Mouse (Mus musculus) midbrain, embryonic 13.5 days (tissue): ENCODE data around the gene Gm8113. TPM values are rescaled to one million over a fixed set of nuclear protein-coding genes. Genes with fewer than 3 reads are reported as not detected.
"Not testable (repeated sequence)": the region's sequence is repeated elsewhere in the genome, so short reads cannot be mapped to it uniquely, and the experiment has no call there.

ENCODE experiments used
- ATAC-seq: fragments of 200-750 bp; cut with Nextera tagmentation; 2 replicates; pipeline ENCODE4 v1.8.0; 2017; ENCODE audit warnings: mild to moderate bottlenecking, moderate TSS enrichment, moderate library complexity
- H3K27ac ChIP-seq: fragments of 300-500 bp; sonication (generic); 2 replicates; pipeline ENCODE4 v1.5.1; 2015; ENCODE audit warnings: inconsistent platforms, mild to moderate bottlenecking, moderate library complexity
- H3K27me3 ChIP-seq: fragments of 300-500 bp; sonication (generic); 2 replicates; pipeline ENCODE4 v1.6.1; 2015; ENCODE audit warnings: mild to moderate bottlenecking, inconsistent platforms
- H3K36me3 ChIP-seq: fragments of 300-500 bp; sonication (generic); 2 replicates; pipeline ENCODE4 v1.6.1; 2015; ENCODE audit warnings: mild to moderate bottlenecking, inconsistent platforms
- H3K4me1 ChIP-seq: fragments of 300-500 bp; sonication (generic); replicated peaks from 2 replicates; pipeline ENCODE4 v1.6.1; 2015; ENCODE audit warnings: inconsistent platforms
- H3K4me2 ChIP-seq: fragments of 300-500 bp; sonication (generic); replicated peaks from 2 replicates; pipeline ENCODE4 v1.6.1; 2015; ENCODE audit warnings: moderate library complexity, mild to moderate bottlenecking, inconsistent platforms
- H3K4me3 ChIP-seq: fragments of 300-500 bp; sonication (generic); replicated peaks from 2 replicates; pipeline ENCODE4 v1.5.1; 2015; ENCODE audit warnings: mild to moderate bottlenecking, inconsistent platforms
- H3K9ac ChIP-seq: fragments of 300-500 bp; sonication (generic); replicated peaks from 2 replicates; pipeline ENCODE4 v1.6.1; 2015; ENCODE audit warnings: mild to moderate bottlenecking, inconsistent platforms
- H3K9me3 ChIP-seq: fragments of 300-500 bp; sonication (generic); 2 replicates; pipeline ENCODE4 v1.6.1; 2016; ENCODE audit warnings: mild to moderate bottlenecking, inconsistent platforms
- WGBS: fragments of 180-500 bp; shearing (Covaris S2); methylation state at CpG from one replicate; pipeline ENCODE4 v1.1.7; 2015; 5-methylcytosine and 5-hydroxymethylcytosine counted together
- polyA plus RNA-seq: library from polyadenylated mRNA; unstranded; fragments of >200 nt; fragmentation: Nextera tagmentation; extraction: Ambion mirVana; gene quantifications from 2 replicates; pipeline ENCODE4 v1.2.1, GENCODE M21; 2015

The Gm8113 gene
- 4.5 and 4.9 TPM in 2 replicates for polyA plus RNA-seq

- ATAC-seq, result peak; percentile 96
- H3K4me3 ChIP-seq, result peak within 1 kb of the TSS; percentile 49
Measured at GRCm38 (mm10) chr14:43924688-43925403, at the start of gene Gm8113. TSS of gene Gm8113 (plus strand) at chr14:43925390.

DNA sequence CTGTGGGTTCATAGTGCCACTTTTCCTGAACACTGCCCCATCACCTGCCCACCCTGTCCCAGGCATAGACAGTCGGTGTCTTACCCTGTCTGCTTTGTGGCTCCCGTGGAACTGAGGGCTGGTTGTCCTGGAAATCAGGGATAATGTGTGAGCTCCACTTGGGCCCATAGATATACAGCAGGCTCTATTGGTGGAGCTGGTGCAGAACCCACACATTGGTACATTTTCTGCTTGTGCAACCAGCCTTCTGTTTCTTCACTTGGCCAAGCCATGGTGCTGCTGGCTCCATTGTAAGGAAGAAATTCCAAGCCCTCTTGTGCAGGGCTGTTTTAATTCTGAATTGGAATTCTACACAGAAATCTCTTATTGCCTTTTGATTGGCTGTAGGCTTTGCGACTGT, 49.8 kb upstream of the Gm8113 start, which contains the start of gene Ear1:
Ear1 (minus strand) TSS at position 101 of the 400 bp plus-strand sequence.
- not testable (repeated sequence) for H3K9ac ChIP-seq, H3K4me3 ChIP-seq, H3K4me1 ChIP-seq, H3K27ac ChIP-seq, ATAC-seq, H3K4me2 ChIP-seq, H3K36me3 ChIP-seq, H3K27me3 ChIP-seq, H3K9me3 ChIP-seq
- 95% methylated on average over 3 of the region's 3 CpGs for WGBS

More at GRCm38 (mm10) chr14:43924688-43925403, at the start of gene Gm8113:
- H3K4me2 ChIP-seq, result peak within 1 kb of the TSS; percentile 53
- H3K9ac ChIP-seq, result peak within 1 kb of the TSS; percentile 59
- H3K9me3 ChIP-seq, H3K4me1 ChIP-seq, H3K27me3 ChIP-seq, H3K36me3 ChIP-seq: not testable (repeated sequence)
- WGBS, result 7% methylated on average over 10 of the region's 10 CpGs
- peak within 1 kb of the TSS; percentile 78 for H3K27ac ChIP-seq

GRCm38 (mm10) chr14:43877789-43878188, 47.4 kb upstream of the Gm8113 start:
- H3K27ac ChIP-seq, H3K27me3 ChIP-seq, H3K9ac ChIP-seq, H3K4me3 ChIP-seq, ATAC-seq, H3K36me3 ChIP-seq, H3K9me3 ChIP-seq, H3K4me1 ChIP-seq, H3K4me2 ChIP-seq: not testable (repeated sequence)
- 62% methylated on average over 1 of the region's 2 CpGs for WGBS

DNA sequence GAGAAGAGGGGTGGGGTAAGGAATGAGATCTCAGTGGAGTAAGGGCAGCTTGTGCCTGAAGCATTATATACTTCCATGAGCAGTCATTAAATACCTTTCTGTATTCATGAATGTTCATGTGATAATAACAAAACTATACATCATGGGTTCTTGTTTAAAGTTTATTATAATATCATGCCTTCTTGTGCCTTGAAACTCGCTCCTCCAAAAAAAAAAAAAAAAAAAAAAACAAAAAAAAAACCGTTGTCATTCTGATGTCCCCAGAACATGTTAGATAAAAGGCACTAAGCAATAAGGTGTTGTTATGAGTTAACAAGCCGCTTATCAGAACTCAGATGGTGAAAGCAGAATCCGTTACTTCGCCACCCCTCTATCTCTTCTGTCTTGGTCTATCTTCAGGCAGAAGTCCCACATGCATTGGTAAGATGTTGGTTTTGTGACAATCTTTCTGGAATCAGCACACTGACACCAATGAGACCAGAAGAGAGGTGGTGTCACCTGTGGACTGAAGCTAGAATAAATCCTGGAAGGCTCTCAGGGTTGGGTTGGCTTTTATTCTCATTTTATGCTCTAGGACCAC, 45.1 kb upstream of the Gm8113 start:
- H3K27ac ChIP-seq, H3K9ac ChIP-seq, H3K4me2 ChIP-seq, ATAC-seq, H3K4me3 ChIP-seq, H3K36me3 ChIP-seq, H3K9me3 ChIP-seq, H3K4me1 ChIP-seq, H3K27me3 ChIP-seq: not testable (repeated sequence)
- 89% methylated on average over 5 of the region's 5 CpGs for WGBS

DNA sequence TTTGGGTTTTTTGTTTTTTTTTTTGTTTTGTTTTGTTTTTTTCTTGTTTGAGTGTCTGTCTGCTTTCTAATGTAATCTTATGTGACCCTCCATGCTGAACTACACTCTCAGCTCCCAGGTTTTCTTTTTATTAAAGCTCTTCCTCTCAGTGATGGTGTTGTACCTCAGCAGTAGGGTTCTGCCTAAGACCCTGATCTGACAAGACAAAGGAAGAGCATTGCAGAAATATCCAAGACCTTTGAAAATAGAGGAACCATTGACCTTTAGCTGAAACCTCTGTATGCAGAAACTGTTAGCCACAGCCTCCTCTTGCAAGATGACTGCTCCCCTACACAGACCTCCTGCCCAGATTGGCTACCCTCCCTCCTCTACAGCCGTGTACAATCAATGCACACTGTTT, 39.0 kb upstream of the Gm8113 start:
- ATAC-seq, H3K4me1 ChIP-seq, H3K9me3 ChIP-seq, H3K9ac ChIP-seq, H3K27me3 ChIP-seq, H3K4me3 ChIP-seq, H3K36me3 ChIP-seq, H3K4me2 ChIP-seq, H3K27ac ChIP-seq: not testable (repeated sequence)
- 57% methylated on average over 1 of the region's 1 CpGs for WGBS

- 93% methylated on average over 1 of the region's 1 CpGs for WGBS
- H3K27me3 ChIP-seq, H3K4me2 ChIP-seq, H3K36me3 ChIP-seq, H3K27ac ChIP-seq, H3K9ac ChIP-seq, H3K9me3 ChIP-seq, H3K4me3 ChIP-seq, H3K4me1 ChIP-seq, ATAC-seq: not testable (repeated sequence)
Measured at GRCm38 (mm10) chr14:43891288-43891687, 33.9 kb upstream of the Gm8113 start.

DNA sequence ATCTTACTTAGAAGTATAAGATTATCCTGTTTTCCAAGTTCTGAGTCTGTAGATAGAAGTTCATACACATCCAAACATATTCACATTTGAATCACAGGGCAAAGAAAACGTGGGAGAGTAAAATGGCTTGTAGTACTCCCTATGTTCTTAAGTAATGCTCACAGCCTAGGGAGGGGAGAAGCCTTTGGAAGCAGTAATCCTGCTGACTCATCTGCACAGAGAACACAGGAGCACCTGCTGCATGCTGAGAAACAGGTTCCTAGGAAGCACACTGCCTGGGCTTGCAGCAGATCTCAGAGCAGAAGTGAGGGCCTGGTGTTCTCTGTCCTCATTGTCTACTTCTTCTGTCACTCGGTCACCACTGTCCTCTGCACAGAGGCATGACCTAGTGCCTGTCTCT, 29.8 kb upstream of the Gm8113 start:
- not testable (repeated sequence) for H3K4me3 ChIP-seq, H3K9ac ChIP-seq, H3K4me2 ChIP-seq, H3K36me3 ChIP-seq, H3K27ac ChIP-seq, H3K27me3 ChIP-seq, H3K9me3 ChIP-seq, H3K4me1 ChIP-seq, ATAC-seq
- WGBS, result 21% methylated on average over 1 of the region's 2 CpGs

DNA sequence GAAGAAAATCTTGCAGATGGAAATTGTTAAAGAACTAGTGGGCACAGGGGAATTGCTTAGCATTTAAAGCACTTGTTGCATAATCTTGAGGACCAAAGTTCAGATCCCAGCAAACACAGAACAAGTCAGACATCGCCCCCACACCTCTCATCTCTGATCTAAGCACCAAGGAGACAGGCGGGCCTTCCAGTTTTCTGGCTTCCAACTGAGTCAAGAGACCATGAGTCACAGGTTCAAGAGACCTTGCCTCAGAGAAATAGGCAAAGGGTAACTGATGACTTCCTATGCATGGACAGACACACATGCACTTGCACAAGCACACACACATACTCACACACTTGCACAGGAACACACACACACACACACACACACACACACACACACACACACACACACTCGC, 26.6 kb upstream of the Gm8113 start:
- not testable (repeated sequence) for H3K4me1 ChIP-seq, H3K4me3 ChIP-seq, H3K36me3 ChIP-seq, ATAC-seq, H3K9me3 ChIP-seq, H3K9ac ChIP-seq, H3K27me3 ChIP-seq, H3K27ac ChIP-seq, H3K4me2 ChIP-seq
- 93% methylated on average over 3 of the region's 3 CpGs for WGBS

GRCm38 (mm10) chr14:43918214-43918613, 7.0 kb upstream of the Gm8113 start:
- not testable (repeated sequence) for H3K4me3 ChIP-seq, H3K27me3 ChIP-seq, H3K36me3 ChIP-seq, H3K4me2 ChIP-seq, ATAC-seq, H3K27ac ChIP-seq, H3K9me3 ChIP-seq, H3K9ac ChIP-seq, H3K4me1 ChIP-seq

DNA sequence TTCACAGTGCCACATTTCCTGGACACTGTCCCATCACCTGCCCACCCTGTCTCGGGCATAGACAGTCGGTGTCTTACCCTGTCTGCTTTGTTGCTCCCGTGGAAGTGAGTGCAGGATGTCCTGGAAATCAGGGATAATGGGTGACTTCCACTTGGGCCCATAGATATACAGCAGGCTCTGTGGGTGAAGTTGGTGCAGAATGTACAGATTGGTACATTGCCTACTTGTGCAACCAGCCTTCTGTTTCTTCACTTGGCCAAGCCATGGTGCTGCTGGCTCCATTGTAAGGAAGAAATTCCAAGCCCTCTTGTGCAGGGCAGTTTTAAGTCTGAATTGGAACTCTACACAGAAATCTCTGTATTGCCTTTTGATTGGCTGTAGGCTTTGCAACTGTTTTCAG, 1.7 kb upstream of the Gm8113 start, which contains the start of gene Ear10:
Ear10 (minus strand) TSS at position 101 of the 400 bp plus-strand sequence.
- H3K4me3 ChIP-seq, H3K27ac ChIP-seq, H3K4me1 ChIP-seq, H3K9me3 ChIP-seq, ATAC-seq, H3K27me3 ChIP-seq, H3K9ac ChIP-seq, H3K4me2 ChIP-seq, H3K36me3 ChIP-seq: not testable (repeated sequence)
- WGBS, result 86% methylated on average over 3 of the region's 3 CpGs

GRCm38 (mm10) chr14:43925404-43925950, 287 bp downstream of the Gm8113 start:
- not testable (repeated sequence) for H3K36me3 ChIP-seq, H3K4me1 ChIP-seq, H3K9me3 ChIP-seq, H3K27me3 ChIP-seq
- Histone ChIP-seq H3K4me3 (peak overlapping the region; percentile 49), H3K4me2 (peak overlapping the region; percentile 53), H3K27ac (peak overlapping the region; percentile 78), H3K9ac (peak overlapping the region; percentile 59)
- 7% methylated on average over 21 of the region's 21 CpGs for WGBS
- peak; percentile 93 for ATAC-seq

GRCm38 (mm10) chr14:43932991-43933390, 7.8 kb downstream of the Gm8113 start:
- not testable (repeated sequence) for H3K9me3 ChIP-seq, H3K4me2 ChIP-seq, ATAC-seq, H3K4me3 ChIP-seq, H3K27me3 ChIP-seq, H3K4me1 ChIP-seq, H3K27ac ChIP-seq, H3K9ac ChIP-seq, H3K36me3 ChIP-seq
- WGBS, result 17% methylated on average over 8 of the region's 8 CpGs
